Mouse (Mus musculus) thymus, adult 2 months (tissue): ENCODE measurements around the gene Fgfr2. TPM values are rescaled to one million over a fixed set of nuclear protein-coding genes. Genes with fewer than 3 reads are reported as not detected.

Experiments used
- DNase-seq: peaks from one replicate; pipeline ENCODE4 v3.0.0; 2021
- H3K27ac ChIP-seq: fragments of 200-500 bp; 2 replicates; pipeline ENCODE4 v1.5.1; 2012; ENCODE audit warnings: low read length, control low read depth; ENCODE audit not compliant: control insufficient read depth, insufficient read depth
- H3K27me3 ChIP-seq: fragments of 200-500 bp; 2 replicates; pipeline ENCODE4 v1.6.1; 2012; ENCODE audit warnings: mild to moderate bottlenecking, low read length, moderate library complexity, mixed read lengths; ENCODE audit not compliant: control insufficient read depth, insufficient read depth
- H3K36me3 ChIP-seq: fragments of 200-500 bp; 2 replicates; pipeline ENCODE4 v1.6.1; 2012; ENCODE audit warnings: mild to moderate bottlenecking, low read length, moderate library complexity; ENCODE audit not compliant: control insufficient read depth, insufficient read depth
- H3K4me1 ChIP-seq: fragments of 200-500 bp; replicated peaks from 2 replicates; pipeline ENCODE4 v1.6.1; 2012; ENCODE audit warnings: low read length; ENCODE audit not compliant: control insufficient read depth, insufficient read depth
- H3K4me3 ChIP-seq: fragments of 200-500 bp; 2 replicates; pipeline ENCODE4 v1.5.1; 2012; ENCODE audit warnings: mild to moderate bottlenecking, low read length, control low read depth, moderate library complexity; ENCODE audit not compliant: control insufficient read depth, insufficient read depth
- CTCF ChIP-seq: fragments of 200-500 bp; IDR thresholded peaks from 2 replicates; pipeline ENCODE4 v1.5.1; 2012; ENCODE audit warnings: mild to moderate bottlenecking, control low read depth, low read length, moderate library complexity, borderline replicate concordance; ENCODE audit not compliant: control insufficient read depth, poor library complexity, insufficient read depth; ENCODE audit errors: extremely low read depth
- POLR2A ChIP-seq: fragments of 200-500 bp; IDR thresholded peaks from 2 replicates; pipeline ENCODE4 v1.6.1; 2012; ENCODE audit warnings: mild to moderate bottlenecking, low read length, control low read depth, moderate library complexity; ENCODE audit not compliant: control insufficient read depth, poor library complexity, insufficient read depth; ENCODE audit errors: extremely low read depth
- WGBS: fragments of 180-500 bp; shearing (Covaris S2); methylation state at CpG from one replicate; pipeline ENCODE4 v1.1.7; 2018; 5-methylcytosine and 5-hydroxymethylcytosine counted together
- polyA plus RNA-seq: library from polyadenylated mRNA; depleted of rRNA; stranded (reverse); fragments of >200 nt; gene quantifications from 2 replicates; pipeline ENCODE4 v1.2.3, GENCODE M21; 2012

The Fgfr2 gene
- polyA plus RNA-seq, 1 experiment = 12.1 TPM

- Histone ChIP-seq H3K27ac (no peak overlapping the region), H3K27me3 (no peaks in the 10 kb centered on the region), H3K36me3 (no peaks in the 10 kb centered on the region), H3K4me1 (peaks cover 13% of the 10 kb centered on the region), H3K4me3 (no peak overlapping the region)
- TF ChIP-seq CTCF (no peak), POLR2A (no peak)
- WGBS = 28% methylated on average over 7 of the region's 7 CpGs
- no peak for DNase-seq
Observed at GRCm38 (mm10) chr7:130816243-130816642, 2306.9 kb downstream of the Fgfr2 start.

- TF ChIP-seq POLR2A (no peak), CTCF (no peak)
- WGBS = 96% methylated on average over 10 of the region's 10 CpGs
- peaks cover 13% of the 10 kb centered on the region for H3K4me1 ChIP-seq
Observed at GRCm38 (mm10) chr7:130815601-130816000, 2307.5 kb downstream of the Fgfr2 start.

GRCm38 (mm10) chr7:130812407-130812806 is 2310.7 kb downstream of the Fgfr2 start:
- Histone ChIP-seq H3K4me1 (0 out of 2 replicates have a peak, but pooled peaks cover 6% of the 10 kb centered on the region), H3K27ac (no peak overlapping the region), H3K27me3 (no peaks in the 10 kb centered on the region), H3K36me3 (no peaks in the 10 kb centered on the region), H3K4me3 (no peak overlapping the region)
- 58% methylated on average over 16 of the region's 16 CpGs for WGBS
- DNase-seq = no peak
- TF ChIP-seq POLR2A (no peak), CTCF (no peak)

More at GRCm38 (mm10) chr7:130815601-130816000, 2307.5 kb downstream of the Fgfr2 start:
- Histone ChIP-seq H3K27ac (no peak overlapping the region), H3K36me3 (no peaks in the 10 kb centered on the region), H3K27me3 (no peaks in the 10 kb centered on the region), H3K4me3 (no peak overlapping the region)
- DNase-seq = no peak

GRCm38 (mm10) chr7:130810238-130810637 is 2312.9 kb downstream of the Fgfr2 start:
- TF ChIP-seq POLR2A (no peak), CTCF (no peak)
- H3K4me3 ChIP-seq = no peak overlapping the region
- 93% methylated on average over 4 of the region's 4 CpGs for WGBS
- DNase-seq = no peak
- no peak overlapping the region for H3K27ac ChIP-seq
- no peaks in the 10 kb centered on the region for H3K27me3 ChIP-seq
- H3K36me3 ChIP-seq = no peaks in the 10 kb centered on the region
- H3K4me1 ChIP-seq = 0 out of 2 replicates have a peak, but pooled peaks cover 2% of the 10 kb centered on the region

GRCm38 (mm10) chr7:130808694-130809093 is 2314.5 kb downstream of the Fgfr2 start:
- Histone ChIP-seq H3K27ac (no peak overlapping the region), H3K4me1 (0 out of 2 replicates have a peak, but pooled peaks cover 2% of the 10 kb centered on the region), H3K27me3 (no peaks in the 10 kb centered on the region), H3K36me3 (no peaks in the 10 kb centered on the region), H3K4me3 (no peak overlapping the region)
- DNase-seq = no peak
- TF ChIP-seq POLR2A (no peak), CTCF (no peak)
- WGBS = 79% methylated on average over 6 of the region's 6 CpGs

GRCm38 (mm10) chr7:130807749-130808148 is 2315.4 kb downstream of the Fgfr2 start:
- WGBS = 87% methylated on average over 8 of the region's 8 CpGs
- 0 out of 2 replicates have a peak, but pooled peaks cover 2% of the 10 kb centered on the region for H3K4me1 ChIP-seq

GRCm38 (mm10) chr7:130804991-130805390 is 2318.2 kb downstream of the Fgfr2 start:
- DNase-seq = no peak
- H3K4me3 ChIP-seq = no peak overlapping the region
- no peaks in the 10 kb centered on the region for H3K27me3 ChIP-seq
- H3K4me1 ChIP-seq = peaks cover 4% of the 10 kb centered on the region
- no peak overlapping the region for H3K27ac ChIP-seq
- 92% methylated on average over 5 of the region's 5 CpGs for WGBS
- TF ChIP-seq CTCF (no peak), POLR2A (no peak)
- H3K36me3 ChIP-seq = no peaks in the 10 kb centered on the region

More at GRCm38 (mm10) chr7:130807749-130808148, 2315.4 kb downstream of the Fgfr2 start:
- Histone ChIP-seq H3K4me3 (no peak overlapping the region), H3K27me3 (no peaks in the 10 kb centered on the region), H3K27ac (no peak overlapping the region), H3K36me3 (no peaks in the 10 kb centered on the region)
- TF ChIP-seq POLR2A = no peak
- no peak for TF ChIP-seq CTCF
- no peak for DNase-seq
